Mouse (Mus musculus) left cerebral cortex, postnatal 25 days (tissue): ENCODE results near the gene Zfp523. TPM values are rescaled to one million over a fixed set of nuclear protein-coding genes. Genes with fewer than 3 reads are reported as not detected.

Experiments used
- DNase-seq, 2 experiments: peaks; one replicate each; pipeline ENCODE4 v3.0.0; 2022; ENCODE audit warnings: low spot score in 2 of 2, mixed read lengths in 1 of 2
- intact Hi-C: fragments of 180-260 bp; cut with DNase I; formaldehyde crosslinking; loops from one replicate; pipeline ENCODE4 v1.15.1; 2025
- total RNA-seq, 2 experiments: library from RNA; stranded (reverse); gene quantifications; 2 replicates each; pipeline ENCODE4 v1.2.3; 2021

The Zfp523 gene
- total RNA-seq, 2 experiments from 2014 or later: 110 to 113 TPM

DNA sequence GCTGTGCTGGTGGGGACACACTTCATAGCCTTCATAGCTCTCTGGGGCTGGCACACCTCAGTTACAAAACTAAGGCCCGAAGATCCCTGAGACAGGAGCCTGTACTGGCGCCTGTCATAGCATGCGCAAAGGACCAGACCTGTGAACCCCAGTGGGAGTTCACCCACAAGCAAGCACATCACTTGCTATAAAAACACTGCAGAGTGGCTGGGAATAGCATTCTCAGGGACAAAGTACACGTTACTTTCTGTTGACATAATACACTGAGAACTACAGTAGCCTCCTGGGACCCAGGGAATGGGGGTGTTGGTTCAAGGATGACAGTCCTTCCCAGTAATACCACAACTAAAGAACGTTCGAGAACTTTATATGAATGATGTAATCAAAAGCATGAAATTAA lies 23.8 kb upstream of the Zfp523 start:
- intact Hi-C loops: no loop called here
- DNase-seq: no peak

DNA sequence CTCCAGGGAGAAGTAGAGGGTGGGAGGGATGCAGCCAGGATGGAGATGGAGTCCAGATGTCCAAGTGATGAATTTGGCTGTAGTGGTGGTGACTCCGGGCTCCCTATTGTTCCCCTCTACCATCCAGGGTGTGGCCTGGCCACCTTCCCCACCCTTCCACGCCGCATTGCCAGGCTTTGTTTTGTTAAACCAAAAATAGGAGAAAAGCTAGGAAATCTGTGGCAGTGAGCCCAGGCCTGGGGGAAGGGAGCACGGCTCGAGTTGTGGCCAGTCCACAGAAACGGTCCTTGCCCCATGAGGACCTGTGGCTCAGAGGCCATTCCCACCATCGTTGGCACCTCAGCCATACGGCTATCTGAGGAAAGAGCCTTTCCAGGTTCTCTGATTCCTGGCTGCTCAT lies 22.0 kb upstream of the Zfp523 start:
- DNase-seq: no peak
- intact Hi-C loops: no loop called here

DNA sequence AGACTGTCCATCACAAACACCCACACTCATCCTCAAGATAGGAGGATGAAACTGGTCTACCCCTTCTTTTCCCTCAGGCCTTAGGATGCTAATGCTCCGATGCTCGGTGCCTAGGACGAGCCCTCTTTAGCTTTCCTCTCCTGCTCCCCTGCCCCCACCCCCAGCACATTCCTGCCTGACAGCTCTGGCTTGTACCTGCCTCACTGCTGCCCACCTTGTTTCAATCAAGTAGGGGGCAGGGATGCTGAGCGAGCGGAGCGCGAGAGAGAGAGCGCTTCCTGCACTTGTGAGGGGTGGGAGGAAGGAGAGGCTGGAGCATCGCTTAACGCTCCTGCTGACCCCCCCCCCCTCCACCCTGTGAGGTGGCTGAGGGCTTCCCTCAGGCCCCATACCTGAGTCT lies 16.6 kb upstream of the Zfp523 start:
- intact Hi-C loops: loop anchor here (5.0 kb wide), 1 partner anchor 168 kb away; no protein-coding TSS in a partner anchor
- no peak for DNase-seq

DNA sequence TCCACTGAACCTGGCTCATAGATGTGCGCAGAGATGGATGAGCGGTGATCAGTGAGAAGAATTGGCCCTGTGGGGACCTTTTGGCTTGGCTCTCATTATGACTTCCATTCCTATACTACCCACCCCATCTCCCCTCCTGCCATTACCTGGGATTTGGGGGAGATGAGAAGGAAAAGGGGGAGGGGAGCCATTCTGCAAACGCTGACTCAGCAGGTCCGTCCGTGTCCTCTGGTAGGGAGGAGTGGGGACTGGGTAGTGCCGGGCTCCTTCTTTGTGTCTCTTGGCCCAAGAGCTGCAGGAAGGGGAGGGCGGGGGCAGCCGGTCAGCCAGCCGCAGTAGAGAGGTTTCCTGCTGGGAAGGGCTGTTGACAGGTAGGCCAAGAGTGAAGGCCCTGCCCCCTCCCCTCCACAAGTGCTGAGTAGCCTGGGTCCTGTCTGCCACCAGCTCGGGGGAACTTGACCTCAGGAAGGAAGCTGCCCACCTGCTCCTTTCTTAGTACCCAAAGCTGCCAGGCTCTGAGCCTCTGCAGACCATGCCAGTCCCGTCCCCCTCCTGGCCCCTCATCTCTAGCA lies 15.5 kb upstream of the Zfp523 start:
- intact Hi-C loops: loop anchor here (5.0 kb wide), 1 partner anchor 169 kb away; no protein-coding TSS in a partner anchor
- no peak for DNase-seq

DNA sequence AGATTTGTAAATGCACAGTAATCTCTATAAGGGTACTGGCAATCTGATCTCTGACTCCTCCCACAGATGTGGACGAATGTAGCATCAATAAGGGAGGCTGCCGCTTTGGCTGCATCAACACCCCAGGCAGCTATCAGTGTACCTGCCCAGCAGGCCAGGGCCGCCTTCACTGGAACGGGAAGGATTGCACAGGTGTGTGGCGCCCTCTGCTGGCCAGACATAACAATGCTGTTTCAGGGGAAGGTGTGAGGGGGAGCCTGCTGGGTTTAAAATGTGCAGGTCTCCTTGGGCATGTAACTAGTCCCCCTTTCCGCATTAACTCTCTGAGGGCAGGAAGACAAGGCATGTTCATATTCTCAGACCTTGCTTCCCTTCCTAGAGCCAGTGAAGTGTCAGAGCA lies 13.3 kb upstream of the Zfp523 start:
- intact Hi-C loops: loop anchor here (1.0 to 5.0 kb wide), 2 partner anchors 78 to 171 kb away; no protein-coding TSS in a partner anchor
- peak; percentile 67 to 76 for DNase-seq

DNA sequence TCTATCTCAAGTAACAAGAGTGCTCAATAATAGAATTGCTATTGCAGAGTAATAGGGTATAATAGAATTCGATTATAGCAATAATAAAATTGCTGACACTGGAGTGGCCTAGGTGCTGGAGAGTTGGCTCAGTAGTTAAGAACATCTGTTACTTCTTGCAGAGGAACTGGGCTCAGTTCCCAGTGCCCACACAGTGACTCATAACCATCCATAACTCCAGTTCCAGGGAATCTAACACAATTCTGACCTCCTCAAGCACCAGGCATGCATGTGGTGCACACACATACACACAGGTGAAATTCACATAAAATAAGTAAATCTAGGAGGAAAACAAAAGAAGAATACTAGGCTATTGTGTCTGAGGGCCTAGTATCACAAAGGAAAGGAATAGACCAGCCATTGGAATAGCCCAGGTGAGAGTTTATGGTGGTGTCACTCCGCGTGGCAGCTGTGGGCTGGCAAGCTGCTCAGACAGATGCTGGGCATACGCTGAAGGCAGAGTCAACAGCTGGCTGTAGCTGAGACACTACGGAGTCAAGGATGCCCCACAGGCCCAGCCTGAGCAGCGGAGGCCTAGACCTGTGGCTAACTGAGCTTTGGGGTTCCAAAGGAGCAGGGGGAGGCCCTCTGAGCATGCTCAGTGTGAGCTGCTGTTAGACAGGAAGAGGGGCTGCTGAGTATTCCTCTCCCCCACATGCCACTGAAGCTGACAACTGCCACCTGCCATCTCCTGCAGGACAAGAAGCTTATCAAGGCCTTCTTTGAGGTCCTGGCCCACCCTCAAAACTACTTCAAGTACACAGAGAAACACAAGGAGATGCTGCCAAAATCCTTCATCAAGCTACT lies 6.2 kb upstream of the Zfp523 start:
- peak in 1 of 2 experiments; percentile 82 for DNase-seq
- intact Hi-C loops: no loop called here

DNA sequence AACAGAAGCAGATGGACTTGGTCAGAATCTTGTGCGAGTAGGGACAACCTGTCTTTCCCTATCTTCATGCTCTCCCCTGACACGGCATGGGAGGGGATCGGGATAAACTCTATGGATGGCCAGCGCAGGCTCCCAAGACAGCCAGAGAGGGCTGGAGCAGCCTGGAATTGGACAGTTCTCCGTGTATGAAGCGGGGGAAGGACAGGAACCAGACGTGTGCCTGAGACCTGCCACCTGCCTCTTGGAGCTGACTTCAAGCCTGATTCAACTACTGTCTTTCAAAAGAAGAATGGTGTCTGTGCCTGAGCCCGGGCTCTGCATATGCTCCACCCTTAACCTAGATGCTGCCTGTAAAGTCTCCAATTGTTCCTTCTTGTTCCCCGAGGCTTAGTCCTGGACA lies 4.2 kb upstream of the Zfp523 start:
- DNase-seq: no peak
- intact Hi-C loops: no loop called here

DNA sequence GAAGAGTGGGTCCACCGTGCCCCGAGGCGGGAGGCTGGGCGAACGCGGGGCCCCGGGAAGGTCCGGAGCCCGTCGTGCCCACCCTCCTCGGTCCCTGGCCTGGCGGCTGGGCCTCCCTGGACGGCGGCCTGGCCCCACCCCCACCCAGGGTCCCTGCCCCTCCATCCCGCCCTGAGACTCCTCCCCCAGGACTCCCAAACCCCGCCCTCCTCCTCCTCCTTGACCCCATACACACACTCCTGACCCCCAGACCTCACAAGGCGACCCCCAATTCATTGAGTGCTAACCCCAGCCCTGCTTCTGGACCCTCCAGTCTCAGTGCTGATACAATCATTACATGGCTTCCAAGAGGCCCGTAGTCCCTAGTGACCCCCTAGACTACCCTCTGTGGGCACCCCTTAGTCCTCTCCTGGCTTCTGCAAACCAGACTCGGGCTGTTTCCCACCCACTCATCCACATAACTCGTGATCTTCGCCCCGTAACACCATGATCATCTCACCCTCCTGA lies 664 bp downstream of the Zfp523 start:
- no peak for DNase-seq

DNA sequence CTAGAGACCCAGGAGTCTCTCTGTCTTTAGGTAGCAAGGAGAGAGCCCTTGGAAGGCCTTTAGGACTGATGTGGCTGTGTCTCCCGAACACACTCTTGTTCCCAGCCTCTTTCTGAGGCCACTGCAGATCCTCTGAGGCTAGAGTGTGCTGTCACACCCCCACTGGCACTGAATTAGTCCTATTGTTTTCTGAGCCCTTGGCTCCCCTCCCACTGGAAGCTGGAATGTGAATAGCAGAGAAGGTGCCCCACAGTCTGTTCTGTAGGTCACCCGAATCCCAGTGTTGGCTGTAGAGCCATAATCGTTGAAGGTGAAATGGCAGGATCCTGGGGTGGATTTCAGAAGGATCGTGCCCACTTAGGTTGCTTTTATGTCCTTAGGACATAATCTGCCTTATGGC lies 3.4 kb downstream of the Zfp523 start:
- intact Hi-C loops: no loop called here
- no peak for DNase-seq

More for the DNA sequence above, 664 bp downstream of the Zfp523 start:
- intact Hi-C loops: no loop called here

DNA sequence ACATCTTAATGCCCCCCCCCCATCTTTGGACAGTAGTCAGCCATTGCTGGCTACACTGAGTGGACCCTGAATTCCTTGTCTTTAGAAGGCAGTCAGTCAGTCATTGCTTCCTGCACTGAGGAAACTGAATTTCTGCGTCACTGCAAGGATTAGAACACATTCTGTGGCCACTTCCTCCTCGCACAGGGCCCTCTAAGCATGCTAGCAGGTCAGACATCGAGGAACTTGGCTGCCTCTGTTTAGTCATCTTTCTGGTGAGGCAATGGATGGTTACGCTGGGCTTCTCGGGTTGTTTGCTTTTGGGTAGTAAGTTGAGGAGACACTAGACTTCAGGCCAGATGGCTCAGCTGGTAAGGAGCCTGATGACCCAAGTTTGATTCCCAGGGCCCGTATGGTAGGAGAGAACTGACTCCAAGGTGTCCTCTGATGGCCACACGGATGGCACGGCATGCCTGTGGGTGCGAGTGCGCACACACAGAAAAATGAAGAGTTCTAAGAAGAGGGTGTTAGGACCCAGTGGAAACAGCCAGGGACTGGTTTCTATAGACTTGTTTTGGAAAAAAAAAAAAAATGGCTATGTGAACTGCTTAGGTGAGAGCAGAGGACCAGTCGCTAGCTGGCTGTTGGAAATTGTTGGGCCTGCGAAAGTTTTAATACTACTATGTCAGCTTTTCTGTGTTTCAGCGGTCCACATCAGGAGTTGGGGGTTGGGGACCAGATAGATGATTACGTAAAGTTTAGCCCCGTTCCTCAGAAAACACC lies 4.0 kb downstream of the Zfp523 start:
- intact Hi-C loops: no loop called here
- no peak for DNase-seq

DNA sequence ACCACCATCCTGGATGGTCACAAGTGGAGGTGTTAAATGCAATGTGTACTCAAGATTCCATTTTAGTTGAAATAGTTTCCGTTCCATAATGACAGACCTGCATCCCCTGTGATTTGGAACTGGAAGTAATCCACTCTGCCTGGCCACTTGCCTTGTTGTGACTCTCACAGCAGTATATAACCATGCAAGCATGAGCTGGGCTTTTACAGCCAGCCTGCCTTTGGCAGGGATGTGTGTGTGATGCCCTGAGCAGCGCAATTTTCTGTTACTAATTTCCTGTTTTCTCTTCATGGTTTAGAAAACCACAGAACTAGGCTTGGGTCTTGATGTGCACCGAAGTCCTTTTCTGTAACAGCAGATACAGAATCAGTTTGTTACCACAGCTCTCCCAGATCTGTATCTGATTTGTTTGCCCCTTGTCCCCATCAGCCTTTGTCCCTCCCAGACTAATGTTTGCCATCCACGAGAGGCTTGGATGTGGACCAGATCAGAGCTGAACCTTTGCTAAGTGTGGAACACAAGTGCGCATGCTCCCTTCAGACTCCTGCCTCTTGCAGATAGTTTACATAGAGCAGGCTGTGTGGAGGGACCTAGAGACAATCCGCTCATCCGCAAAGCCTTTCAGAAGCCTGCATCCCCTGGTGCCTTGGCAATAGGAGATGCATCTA lies 8.2 kb downstream of the Zfp523 start:
- DNase-seq: no peak
- intact Hi-C loops: no loop called here

DNA sequence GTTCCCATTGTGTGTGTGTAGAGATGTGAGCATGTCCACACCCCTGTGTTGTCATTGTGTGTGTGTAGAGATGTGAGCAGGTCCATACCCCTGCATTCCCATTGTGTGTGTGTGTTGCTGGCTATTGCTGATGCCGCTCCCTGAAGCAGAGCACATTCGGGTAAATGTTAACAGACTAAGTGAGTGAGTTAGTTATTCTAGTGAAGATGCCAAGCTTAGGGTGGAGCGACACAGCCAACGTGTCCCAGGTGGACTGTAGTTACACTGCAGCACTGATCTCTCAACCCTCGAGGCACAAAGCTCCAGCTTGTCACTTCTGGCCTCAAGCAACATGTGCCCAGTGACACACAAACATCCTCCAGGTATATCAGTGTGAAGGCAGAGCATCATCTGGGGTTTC lies 11.4 kb downstream of the Zfp523 start:
- no peak for DNase-seq
- intact Hi-C loops: no loop called here

DNA sequence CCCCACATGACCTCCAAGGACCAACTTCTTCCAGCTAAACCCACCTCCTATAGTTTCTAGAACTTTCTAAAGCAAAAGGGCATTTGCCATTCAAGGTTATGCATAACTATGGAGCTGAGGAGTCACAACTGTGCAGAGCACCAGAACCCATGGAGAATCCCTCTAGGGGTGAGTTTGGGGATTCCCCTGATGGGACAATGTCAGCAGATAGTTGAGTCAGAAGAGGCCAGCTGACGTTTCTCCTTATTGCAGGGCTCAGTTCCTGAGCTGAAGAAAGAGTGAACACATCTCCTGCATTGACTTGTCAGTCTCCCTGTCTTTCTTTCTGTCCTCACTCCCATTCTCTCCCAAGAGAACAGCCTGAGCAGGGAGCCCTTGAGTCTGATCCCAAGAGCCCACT lies 15.8 kb downstream of the Zfp523 start:
- intact Hi-C loops: no loop called here
- no peak for DNase-seq

DNA sequence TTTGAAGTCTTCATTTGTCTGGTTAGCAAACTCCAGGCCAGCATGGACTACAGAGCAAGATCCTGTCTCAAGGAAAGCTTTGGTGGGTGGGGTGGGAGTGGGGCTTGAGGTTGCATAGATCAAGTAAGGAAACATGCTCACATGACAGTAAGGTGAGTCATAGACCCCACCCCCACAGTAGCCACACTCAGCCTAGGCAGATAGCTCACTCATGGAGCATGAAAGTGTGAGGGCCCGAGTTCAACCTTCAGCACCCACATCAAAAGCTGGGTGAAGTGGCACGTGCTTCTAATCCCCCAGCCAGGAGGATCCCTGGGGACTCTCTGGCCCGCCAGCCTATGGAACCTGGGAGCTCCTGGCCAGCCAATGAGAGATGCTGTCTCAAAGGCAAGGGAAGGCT lies 16.6 kb downstream of the Zfp523 start:
- peak in 1 of 2 experiments; percentile 34 for DNase-seq
- intact Hi-C loops: no loop called here

DNA sequence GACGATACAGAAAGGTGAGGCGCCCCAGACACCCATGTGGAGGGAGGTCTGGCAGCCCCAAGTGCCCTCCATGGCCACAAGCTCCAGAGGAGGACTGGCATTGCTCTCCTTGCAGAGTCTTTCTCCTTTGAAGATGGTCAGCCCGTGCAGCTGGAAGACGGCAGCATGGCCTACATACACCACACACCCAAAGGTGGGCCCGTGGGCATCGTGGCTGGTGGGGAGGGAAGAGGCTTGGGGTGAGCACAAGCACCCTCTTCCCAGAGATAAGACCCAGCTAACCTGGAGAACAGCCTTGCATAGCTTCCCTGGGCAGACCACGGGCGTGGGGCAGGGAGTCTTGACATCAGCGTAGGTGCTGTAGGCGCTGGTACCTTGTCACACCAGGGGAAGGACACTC lies 18.1 kb downstream of the Zfp523 start:
- intact Hi-C loops: no loop called here
- DNase-seq: no peak

DNA sequence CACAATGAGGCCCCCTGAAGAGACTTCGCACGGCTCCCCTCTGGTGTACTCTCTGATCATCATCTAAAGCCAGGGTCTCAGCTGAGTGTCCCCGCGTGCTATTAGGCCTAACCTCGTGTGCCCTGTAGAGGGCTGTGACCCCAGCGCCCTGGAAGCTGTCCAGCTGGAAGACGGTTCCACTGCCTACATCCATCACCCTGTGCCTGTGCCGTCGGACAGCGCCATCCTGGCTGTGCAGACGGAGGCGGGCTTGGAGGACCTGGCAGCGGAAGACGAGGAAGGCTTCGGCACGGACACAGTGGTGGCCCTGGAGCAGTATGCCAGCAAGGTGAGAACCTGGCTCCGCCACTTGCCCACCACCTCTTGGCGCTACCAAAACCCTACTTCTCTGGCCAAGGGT lies 20.7 kb downstream of the Zfp523 start:
- DNase-seq: no peak
- intact Hi-C loops: no loop called here

DNA sequence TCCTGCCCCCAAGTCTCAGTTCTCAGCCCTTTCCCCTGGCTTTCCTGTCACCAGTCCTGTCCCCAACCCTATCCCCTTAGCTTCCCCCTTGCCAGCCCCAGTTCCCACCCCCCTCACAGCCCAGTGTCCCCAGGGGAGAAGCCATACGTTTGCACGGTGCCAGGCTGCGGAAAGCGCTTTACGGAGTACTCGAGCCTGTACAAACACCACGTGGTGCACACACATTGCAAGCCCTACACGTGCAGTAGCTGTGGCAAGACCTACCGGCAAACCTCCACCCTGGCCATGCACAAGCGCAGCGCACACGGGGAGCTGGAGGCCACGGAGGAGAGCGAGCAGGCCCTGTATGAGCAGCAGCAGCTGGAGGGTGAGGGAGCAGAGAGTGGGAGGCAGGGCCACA lies 25.1 kb downstream of the Zfp523 start:
- intact Hi-C loops: no loop called here

DNA sequence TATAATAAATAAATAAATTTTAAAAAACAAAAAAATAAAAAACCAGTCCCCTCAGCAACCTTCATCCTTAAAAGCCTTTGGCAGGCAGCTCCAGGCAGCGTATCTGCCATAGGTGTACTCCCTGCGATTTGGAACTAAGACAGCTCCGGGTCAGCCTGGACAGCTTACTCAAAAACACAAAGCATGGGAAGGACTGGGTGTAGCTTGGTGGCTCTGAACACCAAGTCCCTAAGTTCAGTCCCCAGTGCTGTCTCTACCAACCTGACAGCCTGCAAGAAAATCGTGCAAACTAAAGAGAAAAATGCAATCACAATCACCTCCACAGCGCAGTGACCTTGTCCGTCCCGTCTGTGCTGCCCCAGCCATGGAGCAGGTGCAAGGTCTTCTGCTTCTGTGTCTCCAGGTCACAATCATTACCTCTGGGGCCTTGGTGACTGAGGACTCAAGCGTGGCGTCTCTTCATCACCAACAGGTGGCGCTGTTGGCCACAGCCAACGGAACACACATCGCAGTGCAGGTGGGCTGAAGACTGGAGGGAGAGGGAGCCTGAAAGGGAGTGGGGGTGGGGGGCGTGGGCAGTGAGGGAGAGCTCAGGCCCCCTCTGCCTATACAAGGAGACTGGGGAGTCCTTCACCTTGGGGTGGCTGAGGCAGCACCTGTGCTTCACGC lies 27.3 kb downstream of the Zfp523 start:
- intact Hi-C loops: no loop called here
- DNase-seq: peak; percentile 39 to 51

More for the DNA sequence above, 25.1 kb downstream of the Zfp523 start:
- DNase-seq: no peak

DNA sequence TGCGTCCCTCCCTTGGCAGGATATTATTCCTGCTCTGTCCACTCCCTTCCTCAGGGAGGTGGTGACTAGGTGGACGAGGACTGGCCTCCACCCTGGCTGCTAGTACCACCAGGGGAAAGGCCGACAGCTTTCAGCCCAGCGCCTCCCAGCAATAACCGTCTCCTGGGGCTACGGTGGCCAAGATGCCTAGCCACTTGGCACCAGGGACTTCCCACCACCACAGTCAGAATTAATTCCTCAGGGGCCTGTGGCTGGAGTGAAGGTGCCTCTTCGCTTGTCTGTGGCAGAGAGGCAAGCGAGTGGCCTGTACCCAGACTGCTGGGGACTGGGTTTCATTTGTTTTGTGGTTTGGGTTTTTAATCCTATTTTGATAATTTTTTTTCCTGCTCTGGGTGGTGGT lies 28.5 kb downstream of the Zfp523 start:
- intact Hi-C loops: loop anchor here (5.0 kb wide), 1 partner anchor 107 kb away; the partner anchor contains the start of gene Fance
- no peak for DNase-seq
